Mouse (Mus musculus) kidney, adult 2 months (tissue): ENCODE results near the gene Stxbp3.

Experiments used
- CTCF ChIP-seq: fragments of 200-500 bp; conservative IDR thresholded peaks from 2 replicates; pipeline ENCODE4 v1.5.1; 2011; ENCODE audit warnings: low read depth, mild to moderate bottlenecking, control low read depth, low read length, moderate library complexity, mixed read lengths; ENCODE audit not compliant: insufficient read depth, insufficient read length
- POLR2A ChIP-seq: fragments of 200-500 bp; IDR thresholded peaks from one replicate; pipeline ENCODE4 v1.6.1; 2011; ENCODE audit warnings: low read depth, low read length, control low read depth

GRCm38 (mm10) chr3:108851996-108852697 is 11.8 kb upstream of the Stxbp3 start:
- no peak for TF ChIP-seq POLR2A
- no peak for TF ChIP-seq CTCF
